Mouse (Mus musculus) spleen, postnatal 10 days (tissue): Measurements from ENCODE around the gene Gzmd.
"Not testable (repeated sequence)": the region's sequence is repeated elsewhere in the genome, so short reads cannot be mapped to it uniquely, and the experiment has no call there.

Experiments used
- DNase-seq, 2 experiments: peaks; one replicate each; pipeline ENCODE4 v3.0.0; 2021 to 2022; ENCODE audit warnings: low spot score in 2 of 2

The Gzmd gene

DNA sequence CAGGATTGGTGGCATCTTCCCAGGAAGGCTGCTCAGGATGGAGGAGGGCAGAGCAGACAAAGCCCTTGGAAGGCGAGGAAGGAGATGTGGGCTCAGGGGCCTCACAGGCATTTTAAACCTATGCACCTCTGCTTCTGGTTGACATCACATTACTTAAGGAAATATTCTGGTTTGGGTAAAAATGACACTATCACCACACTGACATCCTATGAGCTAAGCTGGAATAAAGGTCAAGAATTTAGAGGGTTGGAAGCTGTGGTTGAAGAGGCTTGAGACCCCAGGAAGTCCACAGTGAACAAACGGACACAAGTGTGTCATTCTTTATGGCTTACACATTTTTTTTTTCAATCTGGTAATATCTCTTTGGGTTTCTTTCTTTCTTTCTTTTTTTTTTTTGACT lies at the start of gene Gzmd:
Gene Gzmd, minus strand, starts transcription at position 101 of the 400 bp plus-strand sequence.
- DNase-seq = not testable (repeated sequence)

DNA sequence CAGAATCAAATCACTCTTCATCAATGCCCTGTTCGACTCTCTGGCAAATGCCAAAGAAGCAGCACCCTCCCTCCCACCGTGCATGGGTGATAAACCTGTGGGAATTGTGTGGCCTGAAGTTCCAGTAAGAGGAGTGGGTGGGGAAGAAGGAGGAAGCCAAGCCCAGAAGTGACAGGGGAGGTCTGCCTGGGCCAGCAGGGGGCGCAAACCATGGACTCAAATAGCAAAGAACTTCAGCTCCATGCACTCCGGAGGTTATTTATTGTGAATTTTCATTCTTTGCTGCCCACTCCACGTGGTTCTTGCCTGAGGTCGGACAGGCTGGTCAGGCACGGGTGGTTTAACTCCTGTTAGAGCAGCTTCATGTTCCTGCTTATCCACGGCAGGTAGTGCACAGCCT lies 45.2 kb upstream of the Gzmd start:
- peak; percentile 10 to 56 for DNase-seq

DNA sequence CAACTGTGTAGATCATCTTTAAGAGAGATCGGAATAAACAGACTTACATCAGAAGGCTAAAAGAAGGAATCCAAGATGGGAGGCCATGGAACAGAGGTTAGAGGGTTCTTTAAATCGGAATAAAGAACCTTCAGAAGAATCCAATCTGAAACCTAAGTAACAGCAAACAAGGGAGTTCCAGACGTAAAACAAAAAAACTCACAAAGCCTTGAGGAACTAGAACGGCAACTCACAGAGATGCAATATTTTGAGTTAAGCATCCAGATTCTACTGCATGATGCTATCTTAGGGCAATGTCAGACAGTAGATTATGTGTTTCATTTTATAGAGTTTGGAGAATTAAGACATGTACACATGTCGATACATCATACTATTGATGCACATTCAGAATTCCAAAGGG lies 42.1 kb upstream of the Gzmd start, which contains the start of gene Gzmn:
Gene Gzmn, minus strand, starts transcription at position 101 of the 400 bp plus-strand sequence.
- DNase-seq = no peak

DNA sequence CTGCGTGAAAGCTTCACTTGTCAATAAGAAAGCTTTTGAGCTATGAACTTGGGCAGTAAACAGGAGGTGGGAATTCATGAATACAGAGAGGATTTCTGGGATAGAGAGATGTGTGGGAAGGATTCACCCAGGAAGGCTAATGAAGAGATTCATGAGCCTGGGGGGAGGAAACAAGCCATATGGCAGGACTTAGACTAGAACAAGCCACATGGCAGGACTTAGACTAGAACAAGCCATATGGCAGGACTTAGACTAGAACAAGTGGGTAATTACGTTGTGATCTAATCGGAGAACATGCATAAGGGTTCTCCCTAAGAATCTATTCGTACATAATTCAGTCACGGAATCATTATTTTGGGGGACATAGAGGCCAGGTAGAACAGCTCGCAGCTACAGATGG lies 41.0 kb upstream of the Gzmd start:
- no peak for DNase-seq

DNA sequence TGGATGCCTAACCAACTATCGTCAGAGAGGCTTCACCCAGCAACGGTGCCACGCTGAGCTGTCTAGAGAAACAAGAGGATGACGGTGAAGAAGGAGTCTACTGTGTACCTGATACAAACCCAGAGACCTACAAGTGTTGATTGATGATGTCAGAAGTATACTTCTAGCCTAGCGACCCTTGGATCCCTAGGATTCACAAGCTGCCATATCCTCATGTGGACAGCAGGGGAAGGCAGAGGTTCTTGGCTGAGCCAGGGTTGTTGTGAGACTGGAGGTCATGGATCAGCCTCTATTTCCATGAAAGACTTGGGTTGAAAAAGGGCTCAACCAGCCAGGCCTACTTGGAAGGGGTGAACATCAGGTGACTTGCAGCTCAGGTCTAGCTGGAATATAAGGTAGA lies 40.3 kb upstream of the Gzmd start:
- DNase-seq = no peak

DNA sequence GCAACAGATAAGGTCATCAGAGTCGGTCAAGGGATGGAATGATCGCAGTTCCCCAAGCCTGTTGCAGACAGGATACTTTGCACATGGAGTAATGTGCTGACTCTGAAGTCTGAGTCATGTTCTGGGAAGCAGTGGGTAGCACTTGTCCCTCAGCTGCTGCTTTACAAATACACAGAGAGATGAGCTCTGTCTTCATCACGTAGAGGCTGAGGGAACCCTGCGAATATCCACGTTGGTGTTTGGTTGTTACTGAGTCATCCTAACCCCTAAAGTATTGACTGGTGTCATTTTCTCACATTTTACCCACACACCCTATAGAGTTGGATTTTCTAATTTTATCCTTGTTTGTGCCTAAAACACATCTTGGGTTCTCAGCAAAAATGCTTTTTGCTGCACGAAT lies 35.6 kb upstream of the Gzmd start:
- no peak for DNase-seq

DNA sequence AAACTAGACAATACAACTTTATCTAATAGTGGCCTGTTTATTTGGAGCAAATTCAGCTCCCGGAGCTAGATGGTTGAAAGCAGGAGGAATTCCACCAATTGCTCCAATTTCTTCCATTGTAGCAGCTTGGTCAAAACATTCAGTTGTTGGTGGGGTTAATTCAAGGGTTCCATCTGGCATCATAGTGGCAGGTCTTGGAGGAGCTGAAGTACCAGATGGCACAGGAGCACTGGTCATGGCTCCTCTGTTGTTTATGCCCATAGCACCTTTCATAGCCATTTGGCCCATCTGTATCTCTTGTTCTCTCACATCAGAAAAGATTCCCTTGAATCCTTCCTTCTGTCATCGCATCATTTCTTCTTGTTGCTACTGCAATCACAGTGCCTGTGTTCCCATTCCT lies 29.7 kb upstream of the Gzmd start:
- DNase-seq = no peak

DNA sequence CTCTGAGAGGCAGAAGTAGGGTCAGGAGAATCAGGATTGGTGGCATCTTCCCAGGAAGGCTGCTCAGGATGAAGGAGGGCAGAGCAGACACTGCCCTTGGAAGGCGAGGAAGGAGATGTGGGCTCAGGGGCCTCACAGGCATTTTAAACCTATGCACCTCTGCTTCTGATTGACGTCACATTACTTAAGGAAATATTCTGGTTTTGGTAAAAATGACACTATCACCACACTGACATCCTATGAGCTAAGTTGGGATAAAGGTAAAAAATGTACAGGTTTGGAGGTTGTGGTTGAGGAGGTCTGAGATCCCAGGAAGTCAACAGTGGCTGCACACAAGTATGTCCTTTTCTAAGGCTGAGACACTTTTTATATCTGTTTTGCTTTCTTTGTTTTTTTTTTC lies 27.1 kb upstream of the Gzmd start, which contains the start of gene Gzmg:
Gene Gzmg, minus strand, starts transcription at position 101 of the 400 bp plus-strand sequence.
- not testable (repeated sequence) for DNase-seq

DNA sequence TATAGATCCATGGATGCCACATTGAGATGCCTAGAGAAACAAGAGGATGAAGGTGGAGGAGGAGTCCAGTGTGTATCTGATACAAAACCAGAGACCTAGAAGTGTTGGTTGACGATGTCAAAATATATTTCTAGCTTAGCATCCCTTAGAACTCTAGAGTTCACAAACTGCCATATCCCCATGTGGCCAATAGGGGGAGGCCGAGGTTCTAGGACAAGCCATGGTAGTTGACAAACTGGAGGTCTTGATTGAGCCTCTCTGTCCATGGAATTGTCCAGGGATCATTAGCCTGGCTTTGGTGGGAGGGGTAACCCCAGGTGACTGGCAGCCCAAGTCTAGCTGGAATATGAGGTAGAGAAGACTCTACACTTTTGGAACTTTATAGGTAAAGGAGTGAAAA lies 22.9 kb upstream of the Gzmd start:
- DNase-seq = no peak

DNA sequence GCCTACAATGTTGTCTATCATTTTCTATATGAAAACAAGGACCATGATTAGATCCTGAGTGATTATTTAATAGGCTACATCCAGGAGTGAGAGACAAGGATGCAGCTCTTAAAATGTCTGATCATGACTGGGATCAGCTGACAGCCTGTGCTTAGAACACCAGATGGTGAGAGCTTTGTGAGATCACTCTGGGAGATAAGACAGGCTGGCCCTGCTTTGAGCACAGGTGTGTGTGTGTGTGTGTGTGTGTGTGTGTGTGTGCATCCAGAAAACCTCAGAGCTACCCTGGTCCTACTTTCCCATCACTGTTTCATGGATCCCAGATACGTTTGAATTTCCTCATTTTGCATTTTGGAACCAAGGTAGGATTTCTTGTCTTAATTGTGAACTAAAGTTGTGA lies 1.3 kb upstream of the Gzmd start:
- not testable (repeated sequence) for DNase-seq

DNA sequence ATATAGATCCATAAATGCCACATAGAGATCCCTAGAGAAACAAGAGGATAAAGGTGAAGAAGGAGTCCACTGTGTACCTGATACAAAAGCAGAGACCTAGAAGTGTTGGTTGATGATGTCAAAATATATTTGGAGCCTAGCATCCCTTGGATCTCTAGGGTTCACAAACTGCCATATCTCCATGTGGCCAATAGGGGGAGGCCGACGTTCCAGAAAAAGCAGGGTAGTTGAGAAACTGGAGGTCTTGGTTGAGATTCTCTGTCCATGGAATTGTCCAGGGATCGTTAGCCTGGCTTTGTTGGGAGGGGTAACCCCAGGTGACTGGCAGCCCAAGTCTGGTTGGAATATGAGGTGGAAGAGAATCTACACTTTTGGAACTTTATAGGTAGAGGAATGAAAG lies 4.1 kb downstream of the Gzmd start:
- DNase-seq = no peak

DNA sequence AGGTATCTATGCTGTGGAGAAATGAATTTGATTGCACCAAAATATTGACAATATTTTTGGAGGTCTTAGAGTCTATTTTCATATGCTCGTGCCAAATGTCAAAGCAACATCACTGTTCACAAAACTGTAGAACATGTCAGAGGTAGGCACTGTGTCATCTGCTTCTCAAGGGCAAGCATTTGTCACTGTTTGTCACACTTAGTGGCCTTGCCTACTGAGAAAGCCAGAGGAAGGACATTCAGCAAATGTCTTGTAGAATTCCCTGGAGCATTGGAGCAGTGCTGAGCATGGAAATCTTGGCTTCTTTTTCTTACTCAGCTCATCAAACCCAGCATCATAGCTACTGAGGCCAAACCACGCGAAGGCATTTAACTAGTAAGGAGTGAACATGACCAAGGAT lies 8.9 kb downstream of the Gzmd start:
- no peak for DNase-seq

DNA sequence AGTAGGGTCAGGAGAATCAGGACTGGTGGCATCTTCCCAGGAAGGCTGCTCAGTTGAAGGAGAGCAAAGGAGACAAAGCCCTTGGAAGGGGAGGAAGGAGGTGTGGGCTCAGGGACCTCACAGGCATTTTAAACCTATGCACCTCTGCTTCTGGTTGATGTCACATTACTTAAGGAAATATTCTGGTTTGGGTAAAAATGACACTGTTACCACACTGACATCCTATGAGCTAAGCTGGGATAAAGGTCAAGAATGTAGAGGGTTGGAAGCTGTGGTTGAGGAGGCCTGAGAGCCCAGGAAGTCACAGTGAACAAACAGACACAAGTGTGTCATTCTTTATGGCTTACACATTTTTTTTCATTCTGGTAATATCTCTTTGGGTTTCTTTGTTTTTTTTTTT lies 11.9 kb downstream of the Gzmd start, which contains the start of gene Gzme:
Gene Gzme, minus strand, starts transcription at position 101 of the 400 bp plus-strand sequence.
- DNase-seq = no peak

DNA sequence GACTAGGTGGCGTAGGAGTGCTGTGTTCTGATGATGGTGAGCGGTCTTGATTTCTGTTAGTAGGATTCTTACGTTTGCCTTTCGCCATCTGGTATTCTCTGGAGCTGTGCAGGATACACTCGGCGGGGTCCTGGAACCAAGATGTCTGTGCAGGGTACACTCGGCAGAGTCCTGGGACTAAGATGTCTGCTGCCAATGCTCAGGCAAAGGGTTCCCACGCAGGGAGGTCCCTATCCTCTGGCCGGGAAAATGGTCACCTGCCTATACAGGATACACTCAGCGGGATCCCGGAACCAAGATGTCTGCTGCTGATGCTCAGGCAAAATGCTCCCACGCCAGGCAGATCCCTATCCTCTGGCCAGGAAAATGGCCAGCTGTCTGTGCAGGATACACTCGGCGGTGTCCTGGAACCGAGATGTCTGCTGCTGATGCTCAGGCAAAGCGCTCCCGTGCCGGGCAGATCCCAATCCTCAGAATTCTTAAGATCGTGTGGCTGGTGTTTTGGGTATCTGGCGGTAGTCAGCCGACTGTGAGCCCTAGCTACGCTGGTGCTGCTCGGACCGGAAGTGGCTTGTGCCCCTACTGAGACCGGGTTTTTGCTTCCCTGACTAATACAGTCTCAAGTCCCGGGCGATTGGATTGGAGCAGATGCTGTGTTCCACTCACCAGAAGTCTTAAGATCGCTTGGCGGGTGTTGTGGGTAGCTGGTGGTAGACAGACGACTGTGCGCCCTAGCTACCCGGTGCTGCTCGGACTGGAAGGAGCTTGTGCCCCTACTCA lies 16.7 kb downstream of the Gzmd start:
- DNase-seq = not testable (repeated sequence)

DNA sequence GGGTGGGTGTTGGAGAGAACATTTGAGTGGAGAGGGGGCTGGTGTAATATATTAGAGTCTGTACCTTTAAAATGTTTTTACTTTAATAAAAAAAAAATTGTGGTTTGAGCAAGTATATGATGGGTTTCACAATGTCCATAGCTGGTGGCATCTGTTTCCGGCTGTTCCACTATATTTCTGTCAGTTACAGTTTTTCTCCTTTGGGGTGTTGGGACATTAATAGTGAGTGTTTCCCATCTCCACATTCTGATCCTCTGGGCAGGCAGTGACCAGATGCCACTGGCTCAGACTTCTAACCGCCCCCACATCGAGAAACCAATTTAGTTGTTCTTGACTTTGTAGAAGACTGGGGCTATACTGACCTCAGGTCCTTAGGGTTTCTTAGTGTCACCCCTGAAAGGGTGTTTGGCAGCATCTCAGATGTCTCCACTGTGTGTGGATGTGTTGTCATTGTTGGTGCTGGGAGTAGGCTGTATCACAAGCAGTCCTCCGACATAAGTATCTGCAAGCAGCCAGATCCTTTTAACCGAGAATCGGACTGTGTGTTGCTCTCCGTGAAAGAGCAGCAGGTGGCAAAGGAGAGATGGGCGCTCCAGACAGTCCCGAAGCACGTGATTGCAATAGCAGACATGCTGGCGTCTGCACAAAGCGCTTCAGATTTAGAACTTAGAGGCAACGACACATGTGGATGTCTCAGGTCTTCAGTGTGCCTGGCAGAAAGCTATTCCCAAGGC lies 26.8 kb downstream of the Gzmd start:
- no peak for DNase-seq

DNA sequence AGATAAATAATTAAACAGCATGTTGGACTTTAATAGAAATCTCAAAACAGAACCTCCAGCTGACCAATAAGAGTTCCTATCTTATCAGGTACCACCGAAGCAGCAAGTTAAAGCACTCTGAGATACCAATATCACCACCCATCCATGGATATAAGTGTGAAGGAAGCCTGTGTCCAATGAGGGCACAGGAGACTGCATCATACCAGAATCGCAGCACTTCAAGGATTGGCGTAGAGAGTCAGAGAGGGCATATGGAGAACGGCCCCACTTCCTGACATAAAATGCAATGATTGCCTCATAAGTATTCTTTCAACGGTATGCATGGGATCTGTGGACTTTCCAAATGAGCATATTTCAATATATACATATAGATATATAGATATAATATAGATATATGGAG lies 27.4 kb downstream of the Gzmd start:
- no peak for DNase-seq

DNA sequence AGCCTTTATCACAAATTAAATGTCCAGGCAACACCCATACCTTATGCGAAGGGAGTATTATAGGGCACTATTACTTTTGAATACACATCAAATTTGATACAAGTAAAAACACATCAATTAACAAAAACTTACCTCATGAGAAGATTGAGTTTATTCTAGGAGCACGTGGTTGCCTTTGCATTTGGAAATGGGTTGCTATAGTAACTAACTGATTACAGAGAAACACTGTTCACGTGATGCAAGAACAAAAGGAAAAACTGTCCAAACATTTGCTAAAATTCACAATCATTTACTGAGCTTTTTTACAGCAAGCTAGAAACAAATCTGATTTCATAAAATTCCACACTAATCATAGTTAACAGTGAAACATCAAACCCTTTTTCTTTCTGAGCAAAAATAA lies 29.0 kb downstream of the Gzmd start:
- DNase-seq = no peak

DNA sequence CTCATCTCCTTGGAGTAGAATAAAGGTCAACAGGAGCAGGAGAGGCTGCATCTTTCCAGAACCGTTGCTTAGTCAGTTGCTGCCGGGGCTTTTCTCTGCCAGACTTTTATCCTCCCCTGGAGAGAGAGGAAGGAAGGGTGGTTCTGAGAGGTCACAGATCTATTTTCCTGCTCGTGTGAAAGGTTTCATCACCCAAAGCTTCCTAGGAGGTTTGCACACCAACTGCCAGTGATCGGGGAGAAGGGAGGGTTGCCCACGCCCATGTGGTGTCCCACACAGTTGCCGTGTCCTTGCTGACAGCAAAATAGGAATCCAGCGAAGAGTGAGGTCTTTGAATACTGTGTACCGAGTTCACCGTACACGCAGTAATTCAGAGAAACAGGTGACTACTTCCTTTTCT lies 30.0 kb downstream of the Gzmd start, which contains the start of gene Ctsg:
Gene Ctsg, minus strand, starts transcription at position 189 of the 400 bp plus-strand sequence.
- DNase-seq = no peak

DNA sequence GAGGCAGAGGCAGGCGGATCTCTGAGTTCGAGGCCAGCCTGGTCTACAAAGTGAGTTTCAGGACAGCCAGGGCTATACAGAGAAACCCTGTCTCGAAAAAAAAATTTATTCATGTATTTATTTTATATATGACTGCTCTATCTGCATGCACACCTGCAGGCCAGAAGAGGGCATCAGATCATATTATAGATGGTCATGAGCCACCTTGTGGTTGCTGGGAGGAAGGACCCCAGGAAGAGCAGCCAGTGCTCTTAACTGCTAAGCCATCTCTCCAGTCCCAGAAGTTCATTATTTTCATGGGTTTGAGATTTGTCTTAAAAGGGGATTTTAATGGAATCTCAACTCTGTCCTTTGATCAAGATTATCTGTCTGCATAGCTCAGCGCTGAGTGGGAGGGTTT lies 33.5 kb downstream of the Gzmd start:
- DNase-seq = peak in 1 of 2 experiments; percentile 19

DNA sequence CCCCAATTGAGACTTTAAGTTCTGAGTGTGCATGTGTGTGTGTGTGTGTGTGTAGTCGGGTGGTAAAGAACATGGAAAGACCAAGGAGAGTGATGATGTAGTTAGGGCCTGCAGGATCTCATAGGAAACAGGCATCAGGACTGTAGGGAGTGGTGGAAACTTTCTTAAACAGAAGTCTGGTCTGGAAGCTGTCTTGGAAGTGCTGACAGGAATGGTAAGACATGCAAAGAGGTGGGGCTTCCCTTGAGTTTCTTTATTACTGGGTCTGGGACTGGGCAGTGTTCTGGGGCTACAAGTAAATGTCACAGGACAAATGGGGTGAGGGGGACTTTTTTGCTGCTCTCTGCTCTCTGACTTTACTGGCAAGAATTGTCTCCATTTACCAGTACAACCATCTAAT lies 34.8 kb downstream of the Gzmd start:
- no peak for DNase-seq

DNA sequence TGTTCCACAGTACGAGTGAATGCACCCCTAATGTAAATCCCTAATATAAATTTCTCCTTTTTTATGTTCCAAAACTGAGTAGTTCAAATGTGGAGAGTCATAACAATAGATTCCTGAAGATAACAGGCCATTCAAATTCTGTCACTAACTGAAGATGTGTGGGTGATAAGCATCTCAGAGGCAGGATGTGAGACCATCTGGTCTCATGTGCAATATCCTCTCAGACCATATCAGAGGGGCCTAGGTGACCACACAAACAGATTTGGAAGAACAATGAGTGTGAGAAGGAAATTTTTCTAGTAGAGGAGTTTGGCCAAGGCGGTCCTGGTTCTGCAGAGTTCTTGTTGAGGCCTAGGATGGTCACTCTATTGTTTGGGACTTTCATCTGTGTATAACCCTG lies 39.1 kb downstream of the Gzmd start:
- DNase-seq = no peak

DNA sequence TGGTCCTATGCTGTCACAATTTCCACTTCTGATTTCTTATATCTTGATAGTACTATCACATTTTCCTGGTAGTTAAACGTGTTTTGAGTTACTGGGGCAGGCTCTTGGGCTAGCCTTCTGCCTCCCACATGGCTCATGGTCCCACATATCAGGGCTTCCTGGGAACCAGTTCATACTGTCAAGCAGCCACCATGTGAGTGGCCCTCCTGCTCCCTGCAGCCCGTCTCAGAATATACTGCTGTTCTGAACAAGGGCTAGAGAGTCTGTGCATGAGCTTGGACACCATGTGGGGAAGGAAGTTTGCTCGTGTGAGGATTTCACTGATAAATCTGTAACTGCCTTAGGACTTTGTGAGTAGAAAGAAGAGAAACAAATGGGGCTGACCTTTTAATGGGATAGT lies 45.7 kb downstream of the Gzmd start:
- DNase-seq = no peak

DNA sequence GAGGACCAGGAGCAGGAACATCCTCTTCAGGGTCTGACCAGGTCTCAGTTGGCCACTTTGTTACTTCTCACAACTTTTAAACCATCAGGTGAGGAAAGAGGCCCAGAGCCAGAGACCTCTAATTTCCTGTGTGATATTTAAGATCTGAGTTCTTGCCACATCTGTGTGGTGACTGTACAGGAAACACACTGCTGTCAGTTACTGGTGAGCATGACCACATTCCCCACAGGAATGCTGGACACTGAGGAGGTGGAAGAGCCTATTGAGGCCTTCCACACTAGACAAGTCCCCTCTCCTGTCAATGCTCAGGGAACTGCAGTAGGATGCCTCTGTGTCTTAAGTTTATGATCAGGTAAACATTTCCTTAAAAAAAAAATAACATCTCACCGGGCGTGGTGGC lies 47.2 kb downstream of the Gzmd start, which contains the start of gene Mcpt8:
Gene Mcpt8, minus strand, starts transcription at position 107 of the 400 bp plus-strand sequence.
- DNase-seq = no peak
